Mouse (Mus musculus) C2C12 (cell line): ENCODE results near the gene Ckap2l. TPM values are rescaled to one million over a fixed set of nuclear protein-coding genes. Genes with fewer than 3 reads are reported as not detected.

Experiments
- H3K27me3 ChIP-seq: one replicate; pipeline ENCODE4 v1.6.1; 2011; ENCODE audit not compliant: control insufficient read depth, insufficient read depth, insufficient read length
- H3K36me3 ChIP-seq: one replicate; pipeline ENCODE4 v1.6.1; 2011; ENCODE audit not compliant: control insufficient read depth, insufficient read depth
- H3K4me3 ChIP-seq: one replicate; pipeline ENCODE4 v1.5.1; 2011; ENCODE audit warnings: mild to moderate bottlenecking, control low read depth; ENCODE audit not compliant: poor library complexity, insufficient read depth, severe bottlenecking
- H3K79me2 ChIP-seq: one replicate; pipeline ENCODE4 v1.6.1; 2011; ENCODE audit not compliant: control insufficient read depth, insufficient read depth
- H3K79me3 ChIP-seq: one replicate; pipeline ENCODE4 v1.6.1; 2011; ENCODE audit warnings: low read depth, control low read depth
- H3ac ChIP-seq: one replicate; pipeline ENCODE3; 2011; ENCODE audit warnings: low read depth; ENCODE audit not compliant: control insufficient read depth, insufficient read length
- CEBPB ChIP-seq: IDR thresholded peaks from one replicate; pipeline ENCODE4 v1.6.1; 2011; ENCODE audit warnings: low read depth, mild to moderate bottlenecking, control low read depth, moderate library complexity
- CTCF ChIP-seq: IDR thresholded peaks from one replicate; pipeline ENCODE4 v1.5.1; 2011; ENCODE audit not compliant: control insufficient read depth, insufficient read depth, insufficient read length
- FOSL1 ChIP-seq: IDR thresholded peaks from one replicate; pipeline ENCODE4 v1.8.0; 2011; ENCODE audit warnings: mild to moderate bottlenecking, low read length; ENCODE audit not compliant: poor library complexity, insufficient read depth, severe bottlenecking
- MAX ChIP-seq: IDR thresholded peaks from one replicate; pipeline ENCODE4 v1.6.1; 2011; ENCODE audit warnings: mild to moderate bottlenecking, control low read depth
- MYOD1 ChIP-seq: IDR thresholded peaks from one replicate; pipeline ENCODE4 v1.6.1; 2011; ENCODE audit warnings: low read depth; ENCODE audit not compliant: control insufficient read depth, insufficient read length
- MYOG ChIP-seq: IDR thresholded peaks from one replicate; pipeline ENCODE4 v1.6.1; 2011; ENCODE audit not compliant: control insufficient read depth, insufficient read length; ENCODE audit errors: extremely low read depth
- USF1 ChIP-seq: IDR thresholded peaks from one replicate; pipeline ENCODE4 v1.6.1; 2011; ENCODE audit warnings: low read depth, mild to moderate bottlenecking, control low read depth, moderate library complexity
- polyA plus RNA-seq: library from polyadenylated mRNA; unstranded; fragments of >200 nt; fragmentation: generic; extraction: Trizol; gene quantifications from one replicate; pipeline ENCODE4 v1.2.1, GENCODE M21; 2012; ENCODE audit warnings: missing spikeins

The Ckap2l gene
- polyA plus RNA-seq, 1 experiment = 17.9 TPM

- Histone ChIP-seq H3K79me2 (no peaks in the 10 kb centered on the region), H3K79me3 (no peaks in the 10 kb centered on the region), H3K36me3 (no peaks in the 10 kb centered on the region), H3K4me3 (no peak overlapping the region), H3K27me3 (no peaks in the 10 kb centered on the region), H3ac (no peak overlapping the region)
- no peak for TF ChIP-seq USF1
- TF ChIP-seq CEBPB = no peak
- no peak for TF ChIP-seq MAX
- TF ChIP-seq FOSL1 = no peak
- no peak for TF ChIP-seq MYOG
- TF ChIP-seq CTCF = no peak
- no peak for TF ChIP-seq MYOD1
Observed at GRCm38 (mm10) chr2:129229316-129229715, 67.7 kb downstream of the Ckap2l start.

- TF ChIP-seq USF1 = no peak
- TF ChIP-seq MYOG = no peak
- TF ChIP-seq CEBPB = no peak
- no peak for TF ChIP-seq FOSL1
- no peak for TF ChIP-seq CTCF
- no peak for TF ChIP-seq MYOD1
- no peak for TF ChIP-seq MAX
- Histone ChIP-seq H3K79me2 (no peaks in the 10 kb centered on the region), H3K4me3 (no peak overlapping the region), H3K79me3 (no peaks in the 10 kb centered on the region), H3K27me3 (no peaks in the 10 kb centered on the region), H3ac (no peak overlapping the region), H3K36me3 (no peaks in the 10 kb centered on the region)
Observed at GRCm38 (mm10) chr2:129228571-129228970, 68.4 kb downstream of the Ckap2l start.

- H3K4me3 ChIP-seq = no peak overlapping the region
- no peak for TF ChIP-seq CTCF
- TF ChIP-seq FOSL1 = no peak
- no peak for TF ChIP-seq MYOG
- TF ChIP-seq CEBPB = no peak
- no peak for TF ChIP-seq MYOD1
- TF ChIP-seq MAX = no peak
- TF ChIP-seq USF1 = no peak
- no peaks in the 10 kb centered on the region for H3K27me3 ChIP-seq
- no peaks in the 10 kb centered on the region for H3K36me3 ChIP-seq
- H3K79me3 ChIP-seq = no peaks in the 10 kb centered on the region
- H3K79me2 ChIP-seq = no peaks in the 10 kb centered on the region
- H3ac ChIP-seq = no peak overlapping the region
Observed at GRCm38 (mm10) chr2:129227709-129228108, 69.3 kb downstream of the Ckap2l start.

GRCm38 (mm10) chr2:129227011-129227529 lies 69.9 kb downstream of the Ckap2l start:
- no peaks in the 10 kb centered on the region for H3K36me3 ChIP-seq
- no peaks in the 10 kb centered on the region for H3K79me3 ChIP-seq
- H3K4me3 ChIP-seq = no peak overlapping the region
- H3K27me3 ChIP-seq = no peaks in the 10 kb centered on the region
- H3K79me2 ChIP-seq = no peaks in the 10 kb centered on the region
- H3ac ChIP-seq = no peak overlapping the region
- TF ChIP-seq CTCF (no peak), MAX (no peak), MYOD1 (no peak), USF1 (no peak), MYOG (no peak), FOSL1 (no peak), CEBPB (no peak)

- Histone ChIP-seq H3ac (no peak overlapping the region), H3K79me3 (no peaks in the 10 kb centered on the region), H3K79me2 (no peaks in the 10 kb centered on the region), H3K27me3 (no peaks in the 10 kb centered on the region), H3K4me3 (no peak overlapping the region), H3K36me3 (no peaks in the 10 kb centered on the region)
- TF ChIP-seq CEBPB (no peak), CTCF (no peak), MYOD1 (no peak), MYOG (no peak), USF1 (no peak), FOSL1 (no peak), MAX (no peak)
Observed at GRCm38 (mm10) chr2:129226296-129226851, 70.6 kb downstream of the Ckap2l start.

- TF ChIP-seq MYOD1 (no peak), CEBPB (no peak), MYOG (no peak), FOSL1 (no peak), MAX (no peak), USF1 (no peak), CTCF (no peak)
- H3K27me3 ChIP-seq = no peaks in the 10 kb centered on the region
- H3K4me3 ChIP-seq = no peak overlapping the region
- no peaks in the 10 kb centered on the region for H3K79me3 ChIP-seq
- no peaks in the 10 kb centered on the region for H3K79me2 ChIP-seq
- H3ac ChIP-seq = no peak overlapping the region
- H3K36me3 ChIP-seq = no peaks in the 10 kb centered on the region
Observed at GRCm38 (mm10) chr2:129225251-129225819, 71.7 kb downstream of the Ckap2l start.
